Comparison of ENCODE assay signal across 9 mouse cellular contexts in the genomic region with DNA sequence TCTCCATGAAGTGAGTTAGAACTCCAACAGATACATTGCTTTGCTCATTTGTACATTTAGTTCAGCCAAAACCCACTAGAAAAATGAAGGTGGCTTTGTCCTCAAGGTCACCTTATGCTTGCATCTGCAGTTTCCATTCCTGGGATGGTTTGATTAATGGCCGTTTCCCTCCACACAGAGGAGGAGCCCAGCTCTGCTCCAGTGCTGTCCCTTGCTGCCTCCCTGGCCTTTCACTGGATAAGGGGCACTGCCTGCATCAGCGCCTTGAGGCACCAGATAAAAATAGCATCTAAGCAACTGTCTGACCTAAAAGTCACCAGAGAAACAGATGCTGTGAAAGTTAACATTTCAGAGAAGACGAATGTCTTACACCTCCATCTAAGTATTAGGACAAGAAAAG. TPM values are rescaled to one million over a fixed set of nuclear protein-coding genes. Genes with fewer than 3 reads are reported as not detected.
DNase-seq lines count a peak whose midpoint lies in the region; ATAC-seq lines count a peak whose summit lies in the region.
"Had no signal": no experiment of that assay in that cellular context is flagged by ENCODE, and none has a peak within 500 bp of the region (broad histone marks: within the 10 kb centered on the region; RNA-seq: fewer than 3 reads in every experiment).

No protein-coding gene starts in this region.

- peaks cover 47% of the 10 kb centered on the region for H3K4me1 ChIP-seq in kidney, embryonic 14.5 days (ENCODE audit: control insufficient read depth, insufficient read depth, low read length)
- peaks cover 46% of the 10 kb centered on the region for H3K4me1 ChIP-seq in embryonic facial prominence, embryonic 15.5 days
- H3K4me1 ChIP-seq in neural tube, embryonic 15.5 days: peaks cover 66% of the 10 kb centered on the region

- peak; percentile 85 for ATAC-seq in kidney, embryonic 14.5 days (ENCODE audit: low FRiP score, low TSS enrichment)
- ATAC-seq in embryonic facial prominence, embryonic 15.5 days (ENCODE audit: insufficient number of reproducible peaks, low FRiP score, low TSS enrichment, low read depth): no peak
- ATAC-seq in neural tube, embryonic 15.5 days (ENCODE audit: low FRiP score): peak; percentile 48; the same call in 1 of the 2 replicates
- ATAC-seq in frontal cortex, adult (ENCODE audit: low TSS enrichment): no peak

- H3K4me3 ChIP-seq in kidney, embryonic 14.5 days (ENCODE audit: low read length): no peak overlapping the region
- H3K4me3 ChIP-seq in embryonic facial prominence, embryonic 15.5 days (replicated peaks): peak overlapping the region; percentile 28
- H3K4me3 ChIP-seq in neural tube, embryonic 15.5 days (replicated peaks): peak overlapping the region; percentile 22

- WGBS in kidney, embryonic 14.5 days: 13% methylated on average over 3 of the region's 3 CpGs
- 43% methylated on average over 3 of the region's 3 CpGs for WGBS in embryonic facial prominence, embryonic 15.5 days
- WGBS in neural tube, embryonic 15.5 days: 11% methylated on average over 3 of the region's 3 CpGs

- no peak for DNase-seq in kidney, adult 18-20 months
- DNase-seq in kidney, postnatal 10 days: peak; percentile 45
- no peak for DNase-seq in ovary, postnatal 14 days (ENCODE audit: low spot score)
- DNase-seq in left cerebral cortex, adult 11 months (ENCODE audit: low spot score): no peak

- no peaks in the 10 kb centered on the region for H3K9me3 ChIP-seq in kidney, embryonic 14.5 days (ENCODE audit: control insufficient read depth, low read length)
- no peaks in the 10 kb centered on the region for H3K9me3 ChIP-seq in embryonic facial prominence, embryonic 15.5 days (replicated peaks)
- H3K9me3 ChIP-seq in neural tube, embryonic 15.5 days (replicated peaks): no peaks in the 10 kb centered on the region
- H3K9me3 ChIP-seq: limb, embryonic 15.5 days had no signal

- no peaks in the 10 kb centered on the region for H3K36me3 ChIP-seq in kidney, embryonic 14.5 days (ENCODE audit: control insufficient read depth, insufficient read depth, low read length)
- no peaks in the 10 kb centered on the region for H3K36me3 ChIP-seq in embryonic facial prominence, embryonic 15.5 days
- no peaks in the 10 kb centered on the region for H3K36me3 ChIP-seq in neural tube, embryonic 15.5 days
- H3K36me3 ChIP-seq: limb, embryonic 15.5 days had no signal

- H3K4me2 ChIP-seq in kidney, embryonic 14.5 days (replicated peaks; ENCODE audit: low read depth, low read length): peak overlapping the region; percentile 35; the same call in 1 of the 2 replicates
- peak overlapping the region; percentile 50 for H3K4me2 ChIP-seq in embryonic facial prominence, embryonic 15.5 days (replicated peaks)
- H3K4me2 ChIP-seq in neural tube, embryonic 15.5 days: peak overlapping the region; percentile 50

- peak overlapping the region; percentile 76 for H3K27ac ChIP-seq in kidney, embryonic 14.5 days (ENCODE audit: low read depth, low read length)
- peak overlapping the region; percentile 44; the same call in 1 of the 2 replicates for H3K27ac ChIP-seq in embryonic facial prominence, embryonic 15.5 days (replicated peaks)
- H3K27ac ChIP-seq in neural tube, embryonic 15.5 days (replicated peaks): peak overlapping the region; percentile 84

- H3K27me3 ChIP-seq in kidney, embryonic 14.5 days (ENCODE audit: control insufficient read depth, insufficient read depth, low read length): no peaks in the 10 kb centered on the region
- H3K27me3 ChIP-seq in embryonic facial prominence, embryonic 15.5 days: no peaks in the 10 kb centered on the region
- no peaks in the 10 kb centered on the region for H3K27me3 ChIP-seq in neural tube, embryonic 15.5 days (replicated peaks)
- H3K27me3 ChIP-seq: limb, embryonic 15.5 days had no signal

- H3K9ac ChIP-seq in kidney, embryonic 14.5 days (ENCODE audit: low read depth, low read length): no peak overlapping the region
- no peak overlapping the region for H3K9ac ChIP-seq in embryonic facial prominence, embryonic 15.5 days
- H3K9ac ChIP-seq in neural tube, embryonic 15.5 days (replicated peaks): peak overlapping the region; percentile 43
- H3K9ac ChIP-seq: limb, embryonic 15.5 days had no signal

RNA-seq across cellular contexts. Expression of gene Sparcl1, which starts 4.0 kb away (rescaled TPM):
- 33.5 and 36.1 TPM in 2 replicates for polyA plus RNA-seq in kidney, embryonic 14.5 days (2014; fragmentation: Nextera tagmentation; extraction: Ambion mirVana)
- 107 and 117 TPM in 2 replicates for polyA plus RNA-seq in embryonic facial prominence, embryonic 15.5 days (2015; fragmentation: Nextera tagmentation; extraction: Ambion mirVana)
- 479 and 515 TPM in 2 replicates for polyA plus RNA-seq in neural tube, embryonic 15.5 days (2015; fragmentation: Nextera tagmentation; extraction: Ambion mirVana)

RNA-seq across cellular contexts. Expression of gene Gm17660, which starts 32.1 kb away (rescaled TPM):
- not detected in 2 replicates for polyA plus RNA-seq in kidney, embryonic 14.5 days (2014; fragmentation: Nextera tagmentation; extraction: Ambion mirVana)
- 0.35 TPM in 1 of 2 replicates, not detected in the other for polyA plus RNA-seq in embryonic facial prominence, embryonic 15.5 days (2015; fragmentation: Nextera tagmentation; extraction: Ambion mirVana)
- polyA plus RNA-seq in neural tube, embryonic 15.5 days (2015; fragmentation: Nextera tagmentation; extraction: Ambion mirVana): not detected in 2 replicates
- polyA plus RNA-seq: limb, embryonic 15.5 days had no signal

Comparison
In these comparisons a context has a peak if more than half of its experiments do, and no peak if none do; other contexts are left out.
1. ATAC-seq: peak in kidney, embryonic 14.5 days (single experiment) and neural tube, embryonic 15.5 days (single experiment); none in embryonic facial prominence, embryonic 15.5 days (single experiment) and frontal cortex, adult (single experiment).
2. Peak in every context shown above with its lines, with median percentiles within 50 percentile points of each other: H3K27ac ChIP-seq and H3K4me2 ChIP-seq.